Mouse (Mus musculus): ENCODE results near the gene Ccdc153. TPM values are rescaled to one million over a fixed set of nuclear protein-coding genes. Genes with fewer than 3 reads are reported as not detected.
A peak's percentile ranks its signal among the peaks of the same experiment; 100 is the strongest.

Gene Ccdc153
- total and polyA plus RNA-seq, 3 experiments, result not detected

DNA sequence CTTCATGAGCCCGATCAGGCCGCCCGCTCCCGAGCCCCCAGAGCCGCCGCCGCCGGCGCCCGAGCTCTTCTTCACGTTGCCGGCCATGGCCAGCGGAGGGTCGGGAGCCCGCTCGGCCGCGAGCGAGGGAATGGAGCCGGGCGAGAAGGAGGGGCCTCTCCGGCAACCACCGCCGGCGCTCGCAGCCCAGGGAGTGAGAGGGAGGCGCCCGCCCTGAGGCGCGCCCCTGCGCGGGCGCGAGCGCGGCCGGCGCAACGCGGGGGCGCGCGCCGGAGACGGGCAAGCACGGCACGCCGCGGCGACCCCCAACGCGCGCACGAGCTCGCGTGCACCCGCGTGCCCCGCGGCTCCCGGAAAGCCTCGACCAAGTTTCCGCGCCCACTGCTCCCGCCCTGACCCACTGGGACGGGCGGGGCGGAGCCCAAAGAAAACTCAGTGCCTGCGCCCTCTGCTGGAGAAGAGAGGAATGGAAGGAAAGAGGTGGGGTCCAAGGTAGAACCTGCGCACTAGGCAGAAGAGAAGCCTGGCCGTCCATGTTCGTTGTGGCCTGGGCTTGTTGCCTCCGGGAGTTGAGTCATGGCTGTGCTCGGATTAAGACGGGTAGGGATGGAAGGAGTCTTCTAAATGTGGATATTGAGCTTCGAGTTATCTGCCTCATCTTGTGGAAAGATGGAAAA is 6.5 kb upstream of the Ccdc153 start, which contains the start of gene Cbl (continued):
- TF ChIP-seq E2F4 (IDR thresholded peaks at IDR 0.05; ENCODE audit: insufficient replicate concordance, low read depth, low read length) (peak; percentile 73; the same call in 1 of the 2 replicates), ETS1 (conservative IDR thresholded peaks at IDR 0.05; ENCODE audit: low read depth, low read length) (no peak; the same call in 1 of the 2 replicates), MAX (IDR thresholded peaks at IDR 0.05; ENCODE audit: low read length) (no peak; the same call in 1 of the 2 replicates), USF2 (conservative IDR thresholded peaks at IDR 0.05; ENCODE audit: low read depth, low read length) (no peak), BHLHE40 (IDR thresholded peaks at IDR 0.05; ENCODE audit: low read depth, low read length) (peak; percentile 88), MAZ (IDR thresholded peaks at IDR 0.05; ENCODE audit: low read depth, low read length) (peak; percentile 95), NRF1 (IDR thresholded peaks at IDR 0.05; ENCODE audit: low read depth, low read length) (peak; percentile 87), POLR2A (IDR thresholded peaks at IDR 0.05; ENCODE audit: low read depth, low read length) (peak; percentile 85), MYC (IDR thresholded peaks at IDR 0.05; ENCODE audit: low read depth, low read length) (peak; percentile 65; the same call in 1 of the 2 replicates)

DNA sequence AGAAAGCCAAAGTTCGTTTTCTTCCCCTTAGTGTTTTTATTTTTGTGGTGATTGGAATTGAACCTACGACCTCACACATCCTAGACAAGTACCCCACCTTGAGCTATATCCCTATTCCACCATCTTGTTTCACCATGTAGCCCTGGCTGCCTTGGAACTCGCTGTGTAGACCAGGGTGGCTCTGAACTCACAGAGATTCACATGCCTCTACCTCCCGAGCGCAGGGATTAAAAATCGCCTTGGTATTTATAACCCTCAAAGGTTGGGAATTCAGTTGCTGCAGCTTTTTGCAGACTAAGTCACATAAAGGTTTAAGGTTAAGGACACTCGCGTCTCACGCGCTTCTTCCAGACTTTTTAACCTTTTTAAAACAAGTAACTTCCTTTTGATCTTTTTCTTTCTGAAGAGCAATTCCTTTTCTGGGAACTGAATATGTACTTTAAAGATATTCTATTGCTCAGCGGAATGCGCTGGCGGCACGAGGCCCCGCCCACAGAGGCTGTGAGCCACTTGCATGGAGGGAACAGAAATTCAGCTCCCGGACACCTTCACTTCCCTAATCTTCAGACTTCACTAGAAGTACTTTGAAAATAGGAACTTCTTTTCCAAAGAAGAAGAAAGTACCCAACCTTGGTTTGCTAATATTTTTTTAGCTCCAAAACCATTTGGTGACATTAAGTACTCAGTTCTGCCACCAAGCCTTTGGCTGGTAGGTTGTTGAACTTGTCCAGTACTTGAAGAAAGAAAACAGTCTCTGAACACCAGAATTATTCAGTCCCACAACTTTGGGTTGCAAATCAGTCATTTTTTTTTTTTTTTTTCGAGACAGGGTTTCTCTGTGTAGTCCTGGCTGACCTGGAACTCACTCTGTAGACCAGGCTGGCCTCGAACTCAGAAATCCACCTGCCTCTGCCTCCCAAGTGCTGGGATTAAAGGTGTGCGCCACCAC is 5.7 kb upstream of the Ccdc153 start:
- DNase-seq (ENCODE audit: extremely low read depth), result peak; percentile 77
- peak overlapping the region; percentile 77 for H3K27ac ChIP-seq (ENCODE audit: insufficient read depth, low read depth)
- peaks cover 2 to 5% of the 10 kb centered on the region in 2 experiments for H3K36me3 ChIP-seq (replicated peaks in 1 of 2; ENCODE audit: control insufficient read depth in 1 of 2, insufficient read depth in 1 of 2, low read length in 1 of 2)
- H3K27me3 ChIP-seq (replicated peaks), result no peaks in the 10 kb centered on the region
- in situ Hi-C loops (cut with MboI; ENCODE audit: low pct_ligation_motif_present, low pct_unique_long_range_greater_than_20kb, low sequenced_read_pairs) (loop anchor here (10.0 kb wide), 1 partner anchor 50 kb away; no protein-coding TSS in a partner anchor), dilution Hi-C loops (cut with MboI; ENCODE audit: extremely low pct_ligation_motif_present, extremely low pct_unique_long_range_greater_than_20kb, low sequenced_read_pairs) (no loop called here)
- H3K4me2 ChIP-seq (ENCODE audit: insufficient read depth, low read depth, poor library complexity, severe bottlenecking), result peak overlapping the region; percentile 85
- peak overlapping the region; percentile 78 for H3K9ac ChIP-seq (ENCODE audit: insufficient read depth, low read depth)
- TF ChIP-seq MYC (IDR thresholded peaks at IDR 0.05; ENCODE audit: low read depth, low read length) (peak; percentile 46), NELFE (IDR thresholded peaks at IDR 0.05; ENCODE audit: low read depth, low read length) (peak; percentile 5; the same call in 1 of the 2 replicates), IRF4 (IDR thresholded peaks at IDR 0.05; ENCODE audit: low read depth, low read length) (no peak; the same call in 1 of the 2 replicates), POLR2A (IDR thresholded peaks at IDR 0.05; ENCODE audit: low read depth, low read length) (peak; percentile 18), SIN3A (IDR thresholded peaks at IDR 0.05; ENCODE audit: low read length) (0 out of 2 replicates have a peak, but pooled peaks have one; percentile 47), POLR2AphosphoS2 (IDR thresholded peaks at IDR 0.05; ENCODE audit: low read depth, low read length) (peak; percentile 9; the same call in 1 of the 2 replicates), NRF1 (IDR thresholded peaks at IDR 0.05; ENCODE audit: low read depth, low read length) (no peak; the same call in 1 of the 2 replicates), JUND (conservative IDR thresholded peaks at IDR 0.05; ENCODE audit: low read depth, low read length) (peak; percentile 62), ZC3H11A (IDR thresholded peaks at IDR 0.05; ENCODE audit: low read depth, low read length) (no peak), MAX (IDR thresholded peaks at IDR 0.05; ENCODE audit: low read length) (peak; percentile 72), ETS1 (conservative IDR thresholded peaks at IDR 0.05; ENCODE audit: low read depth, low read length) (no peak), ELF1 (IDR thresholded peaks at IDR 0.05; ENCODE audit: low read depth, low read length) (no peak), MAFK (IDR thresholded peaks at IDR 0.05; ENCODE audit: insufficient replicate concordance, low read length) (peak; percentile 3; the same call in 1 of the 2 replicates), CHD2 (IDR thresholded peaks at IDR 0.05; ENCODE audit: low read length) (no peak), MAZ (IDR thresholded peaks at IDR 0.05; ENCODE audit: low read depth, low read length) (no peak), TCF12 (IDR thresholded peaks at IDR 0.05; ENCODE audit: low read depth, low read length) (peak; percentile 10), TBP (conservative IDR thresholded peaks at IDR 0.05; ENCODE audit: low read depth, low read length) (peak; percentile 16; the same call in 1 of the 2 replicates), ZNF384 (IDR thresholded peaks at IDR 0.05; ENCODE audit: low read depth, low read length) (peak; percentile 84), EP300 (IDR thresholded peaks at IDR 0.05; ENCODE audit: low read length) (peak; percentile 45; the same call in 1 of the 2 replicates), KAT2A (IDR thresholded peaks at IDR 0.05; ENCODE audit: insufficient replicate concordance, low read length) (0 out of 2 replicates have a peak, but pooled peaks have one; percentile 9), ZMIZ1 (IDR thresholded peaks at IDR 0.05; ENCODE audit: low read depth, low read length) (peak; percentile 26; the same call in 1 of the 2 replicates), RCOR1 (conservative IDR thresholded peaks at IDR 0.05; ENCODE audit: low read depth, low read length) (no peak; the same call in 1 of the 2 replicates)
- peaks cover 38% of the 10 kb centered on the region for H3K79me2 ChIP-seq (replicated peaks; ENCODE audit: control insufficient read depth, extremely low read depth, insufficient read depth, poor library complexity, severe bottlenecking)
- H3K4me3 ChIP-seq (replicated peaks in 1 of 3; ENCODE audit: low read depth in 2 of 3, low read length in 2 of 3, poor library complexity in 1 of 3), result peak overlapping the region; percentile 48 to 59 (median 56)
- H3K9me3 ChIP-seq (replicated peaks; ENCODE audit: low read length), result no peaks in the 10 kb centered on the region
- peaks cover 15 to 62% of the 10 kb centered on the region in 2 experiments; a peak in 3 of 4 replicates for H3K4me1 ChIP-seq (ENCODE audit: control insufficient read depth in 1 of 2, insufficient read depth in 2 of 2)
